Mouse (Mus musculus): ENCODE measurements at regions not wholly inside any gene's neighbourhood (a gene's known extent, or its start where the extent isn't known, plus 50 kb on each side); places are given as distances from the start of the nearest gene placed in this dataset.

- DNase-seq (ENCODE audit: low read depth) = no peak
Measured at GRCm38 (mm10) chr15:65646470-65646869, 631.8 kb upstream of the Gm21961 start.

GRCm38 (mm10) chr15:65639484-65639883, 624.8 kb upstream of the Gm21961 start:
- no peak for DNase-seq (ENCODE audit: low read depth)

GRCm38 (mm10) chr15:65637520-65638184, 622.9 kb upstream of the Gm21961 start:
- DNase-seq (ENCODE audit: low read depth) = peak; percentile 19

- no peak for DNase-seq (ENCODE audit: low read depth)
Measured at GRCm38 (mm10) chr15:65632440-65632839, 617.7 kb upstream of the Gm21961 start.

GRCm38 (mm10) chr15:65630476-65630875, 615.8 kb upstream of the Gm21961 start:
- no peak for DNase-seq (ENCODE audit: low read depth)

GRCm38 (mm10) chr15:65592718-65593477, 578.2 kb upstream of the Gm21961 start:
- DNase-seq (ENCODE audit: low read depth) = no peak

GRCm38 (mm10) chr15:65585566-65585965, 570.9 kb upstream of the Gm21961 start:
- no peak for DNase-seq (ENCODE audit: low read depth)

GRCm38 (mm10) chr15:65579353-65579752, 564.6 kb upstream of the Gm21961 start:
- no peak for DNase-seq (ENCODE audit: low read depth)

- DNase-seq (ENCODE audit: low read depth) = no peak
Measured at GRCm38 (mm10) chr15:65567931-65568330, 553.2 kb upstream of the Gm21961 start.

GRCm38 (mm10) chr15:65557846-65558835, 543.4 kb upstream of the Gm21961 start:
- DNase-seq (ENCODE audit: low read depth) = no peak

GRCm38 (mm10) chr15:65549046-65549445, 534.3 kb upstream of the Gm21961 start:
- DNase-seq (ENCODE audit: low read depth) = no peak

- DNase-seq (ENCODE audit: low read depth) = no peak
Measured at GRCm38 (mm10) chr15:65535606-65536005, 520.9 kb upstream of the Gm21961 start.

GRCm38 (mm10) chr15:65532241-65532640, 517.5 kb upstream of the Gm21961 start:
- DNase-seq (ENCODE audit: low read depth) = no peak

GRCm38 (mm10) chr15:65502656-65503055, 488.0 kb upstream of the Gm21961 start:
- DNase-seq (ENCODE audit: low read depth) = no peak

- DNase-seq (ENCODE audit: low read depth) = no peak
Measured at GRCm38 (mm10) chr15:65478940-65479339, 464.2 kb upstream of the Gm21961 start.

GRCm38 (mm10) chr15:65455203-65455816, 440.6 kb upstream of the Gm21961 start:
- no peak for DNase-seq (ENCODE audit: low read depth)

GRCm38 (mm10) chr15:65452258-65453028, 437.7 kb upstream of the Gm21961 start:
- no peak for DNase-seq (ENCODE audit: low read depth)

- no peak for DNase-seq (ENCODE audit: low read depth)
Measured at GRCm38 (mm10) chr15:65419736-65420135, 405.0 kb upstream of the Gm21961 start.
